Mouse (Mus musculus): ENCODE data around the gene Hist1h4k.

DNA sequence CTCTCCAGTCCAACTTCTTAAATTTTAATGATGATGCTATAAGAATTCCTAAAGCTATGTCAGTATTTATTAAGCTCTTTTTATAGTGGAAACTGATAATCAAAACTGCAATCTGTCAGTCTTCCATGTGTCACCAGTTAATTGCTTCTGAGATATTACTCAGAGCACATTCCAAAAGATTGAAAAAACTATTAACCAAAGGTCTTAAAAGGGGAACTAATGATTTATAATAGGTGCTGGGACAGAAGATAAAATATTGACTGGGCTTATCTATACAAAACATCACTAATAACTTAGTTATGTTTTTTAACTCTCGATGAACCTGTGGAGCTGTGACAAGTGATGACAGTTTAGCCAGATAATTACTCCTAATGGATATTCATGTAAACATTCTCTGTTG is 5.3 kb downstream of the Hist1h4k start:
- TF ChIP-seq CHD2 (IDR thresholded peaks at IDR 0.05; ENCODE audit: low read depth, low read length) (no peak), HCFC1 (IDR thresholded peaks at IDR 0.05; ENCODE audit: borderline replicate concordance, insufficient read depth, low read length) (no peak), ZNF384 (IDR thresholded peaks at IDR 0.05; ENCODE audit: low read depth, low read length) (no peak), MAFK (IDR thresholded peaks at IDR 0.05; ENCODE audit: insufficient read depth, low read depth, low read length) (no peak), ZC3H11A (IDR thresholded peaks at IDR 0.05; ENCODE audit: borderline replicate concordance, low read depth, low read length) (no peak)
